Mouse (Mus musculus) lung, postnatal 14 days (tissue): ENCODE measurements at regions not wholly inside any gene's neighbourhood (a gene's known extent, or its start where the extent isn't known, plus 50 kb on each side); places are given as distances from the start of the nearest gene placed in this dataset.
"Not testable (repeated sequence)": the region's sequence is repeated elsewhere in the genome, so short reads cannot be mapped to it uniquely, and the experiment has no call there.

Source experiments
- DNase-seq: peaks from one replicate; pipeline ENCODE4 v3.0.0; 2021

DNA sequence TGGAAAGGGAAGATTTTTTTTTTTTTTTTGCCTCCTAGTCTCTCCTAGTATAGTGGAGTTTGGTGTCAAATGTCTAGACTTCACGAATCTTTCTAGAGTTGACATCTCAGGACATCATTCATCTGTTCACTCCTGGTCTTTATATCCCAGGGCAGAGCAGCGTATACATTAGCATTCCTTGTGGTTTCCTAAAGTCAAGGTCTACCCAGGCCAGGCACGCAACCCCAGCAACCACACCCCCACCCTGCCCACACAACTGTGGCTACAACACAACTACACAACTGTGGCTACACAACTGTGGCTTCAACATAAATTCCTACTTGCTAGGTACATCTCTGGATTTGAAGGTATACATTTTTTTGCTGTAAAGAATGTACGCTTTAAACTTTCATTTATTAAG is 122.2 kb downstream of the Ppp1r3a start:
- no peak for DNase-seq

DNA sequence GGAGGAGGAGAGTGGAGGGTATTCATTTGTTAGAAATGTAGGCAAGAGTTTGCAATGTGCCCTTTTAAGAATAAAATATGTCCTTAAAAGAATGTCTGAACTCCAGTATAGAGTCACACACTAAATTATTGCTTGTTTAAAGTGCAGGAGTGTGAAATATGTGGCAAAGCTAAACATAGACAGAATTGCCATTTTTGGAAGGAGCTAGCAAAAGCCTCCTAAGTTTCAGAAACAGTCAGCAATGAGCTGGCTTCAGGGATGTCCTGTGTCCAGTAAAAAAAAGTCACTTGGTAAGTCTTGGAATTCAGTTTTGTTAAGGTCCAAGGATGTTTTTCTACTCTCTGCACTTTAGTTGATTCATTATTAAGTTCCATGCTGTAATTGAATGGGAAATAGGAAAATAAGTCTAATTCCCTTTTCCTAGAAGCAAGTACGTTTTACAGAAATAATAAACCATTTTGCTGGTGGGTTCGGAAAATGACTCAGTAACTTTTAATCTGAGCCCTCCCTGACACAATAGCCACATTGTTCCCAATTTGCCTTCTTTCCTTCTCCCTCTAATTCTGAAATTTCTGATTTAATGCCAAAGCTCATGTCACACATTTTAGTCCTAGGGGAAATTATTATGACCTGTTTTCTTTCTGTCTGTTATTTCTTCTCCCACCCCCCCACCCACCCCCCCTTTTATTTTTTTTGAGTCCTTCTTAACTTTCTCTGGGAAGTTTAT is 123.2 kb downstream of the Ppp1r3a start:
- DNase-seq = no peak

DNA sequence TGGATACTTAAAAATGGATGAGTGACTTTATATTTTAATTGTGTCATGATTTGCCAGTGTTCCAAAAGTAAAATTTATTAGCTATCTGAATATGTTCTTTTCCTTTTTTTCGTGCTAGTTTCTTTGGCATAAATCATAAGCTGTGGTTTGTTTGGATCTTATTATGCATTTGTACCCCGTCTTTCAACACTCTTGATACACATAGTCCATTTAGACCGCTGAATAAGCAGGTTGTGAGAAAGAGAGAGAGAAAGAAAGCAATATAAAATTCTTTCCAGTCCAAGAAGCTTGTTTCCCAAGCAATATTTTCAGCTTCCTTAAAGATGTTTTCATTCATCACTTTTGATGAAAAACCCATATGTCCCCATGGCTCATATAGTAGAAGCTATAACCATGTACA is 138.4 kb downstream of the Ppp1r3a start:
- no peak for DNase-seq

DNA sequence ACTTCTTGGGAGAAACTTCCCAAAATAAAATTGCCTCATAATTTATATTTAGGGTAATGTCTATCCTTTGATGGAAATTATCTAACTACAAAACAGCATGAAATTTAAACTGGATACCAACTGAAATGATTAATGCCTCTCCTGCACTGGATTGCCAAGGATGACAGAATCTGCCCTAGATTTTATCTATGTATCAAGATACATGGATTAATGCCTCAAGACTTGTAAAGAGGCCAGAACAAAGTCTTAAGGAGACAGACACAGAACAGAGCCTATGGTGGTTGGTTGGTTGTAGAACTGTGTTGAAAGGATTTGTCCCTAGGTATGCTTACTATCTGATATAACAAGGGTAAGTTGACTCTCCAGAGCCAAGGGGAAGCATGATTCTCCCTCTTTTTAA is 147.0 kb downstream of the Ppp1r3a start:
- no peak for DNase-seq

DNA sequence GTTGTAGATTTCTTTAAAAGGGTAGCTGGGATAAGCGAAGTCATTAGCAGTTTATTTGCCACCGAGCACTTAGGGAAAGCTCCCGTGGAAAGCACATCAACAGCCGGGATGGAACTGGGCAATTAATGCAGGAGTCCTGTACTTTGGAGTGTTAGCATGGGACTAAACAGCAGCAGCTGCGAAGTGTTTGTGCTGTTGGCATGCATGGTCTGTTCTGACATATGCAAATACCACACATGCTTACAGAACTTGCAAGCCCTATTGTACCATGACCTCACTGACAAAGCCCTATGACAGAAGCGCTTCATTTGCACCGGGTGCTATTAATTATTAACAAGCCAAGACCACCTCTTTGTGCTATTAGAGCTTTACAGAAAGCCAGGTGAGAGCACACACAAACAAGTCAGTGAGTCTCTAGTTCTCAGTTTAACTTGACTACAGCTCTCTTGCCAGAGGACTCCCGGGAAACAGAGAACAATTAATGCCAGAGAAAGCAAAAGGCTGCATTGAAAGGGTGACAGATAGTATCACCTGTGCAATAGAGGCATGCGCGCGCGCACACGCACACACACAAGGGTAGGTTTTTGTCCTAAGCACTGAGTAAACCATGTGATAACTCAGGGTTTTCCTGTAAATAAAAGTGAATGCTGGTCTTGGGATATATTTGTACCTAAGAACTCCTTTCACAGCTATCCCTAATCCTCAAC is 154.4 kb downstream of the Ppp1r3a start:
- DNase-seq = peak; percentile 8

DNA sequence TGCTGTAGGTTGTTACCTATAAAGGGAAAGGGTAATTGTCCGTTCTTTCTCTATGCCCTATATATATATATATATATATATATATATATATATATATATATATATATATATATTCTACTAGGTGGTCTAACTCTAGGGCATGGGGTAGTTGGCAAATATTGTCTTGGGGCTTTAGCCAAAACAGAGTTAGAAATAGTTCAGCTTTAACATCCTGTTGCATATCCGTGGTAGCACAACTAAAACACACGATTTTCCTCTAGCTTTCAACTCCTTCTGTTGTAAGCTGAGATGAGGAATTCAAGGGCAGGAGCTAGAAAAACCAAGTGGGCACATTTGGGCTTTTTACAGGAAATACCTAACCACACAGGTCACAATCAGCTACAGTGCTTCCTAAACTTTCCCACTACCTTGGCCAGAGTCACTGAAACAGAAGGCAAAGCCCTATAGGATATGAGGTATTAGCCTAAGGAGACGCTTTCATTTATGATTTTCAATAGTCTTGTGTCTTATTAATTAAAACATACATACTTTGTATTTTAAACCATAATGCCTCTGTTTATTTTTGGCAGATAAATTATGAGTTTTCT is 158.1 kb downstream of the Ppp1r3a start:
- DNase-seq = no peak

DNA sequence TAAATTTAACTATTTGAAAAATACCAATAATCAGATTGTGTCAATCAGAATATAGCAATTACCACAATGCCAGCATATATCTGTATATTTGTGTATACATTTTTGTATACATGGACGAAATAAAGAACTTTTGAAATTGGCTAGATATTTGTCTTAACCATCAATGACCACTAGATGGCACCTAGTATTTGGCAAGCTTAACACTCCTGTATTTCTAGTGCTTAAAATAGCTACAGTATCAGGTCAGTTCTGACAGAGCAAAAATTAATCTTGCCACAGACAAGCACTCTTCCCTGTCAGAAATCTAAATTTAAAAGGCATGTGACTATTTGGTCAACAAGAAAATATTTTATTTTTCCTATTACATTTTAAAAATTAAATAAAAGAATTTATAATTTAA is 169.2 kb downstream of the Ppp1r3a start:
- DNase-seq = no peak

DNA sequence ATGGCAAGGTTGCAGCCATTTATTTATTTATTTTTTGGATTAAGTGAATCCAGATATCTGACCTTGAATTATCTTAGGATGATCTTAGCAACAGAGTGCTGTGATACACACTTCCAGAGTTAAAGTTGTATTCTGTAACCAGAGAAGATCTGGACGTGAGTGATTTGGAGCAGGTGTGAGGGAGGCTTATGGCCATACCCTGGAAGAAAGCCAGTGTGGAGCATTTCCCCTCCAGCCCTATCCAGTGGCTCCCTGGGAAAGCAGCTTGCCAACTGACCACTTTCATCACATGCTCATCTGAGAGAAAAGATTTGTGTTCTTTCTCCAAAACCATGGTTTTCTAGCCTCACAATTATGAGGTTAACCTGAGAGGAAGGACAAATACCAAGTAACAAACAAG is 171.2 kb downstream of the Ppp1r3a start:
- no peak for DNase-seq

DNA sequence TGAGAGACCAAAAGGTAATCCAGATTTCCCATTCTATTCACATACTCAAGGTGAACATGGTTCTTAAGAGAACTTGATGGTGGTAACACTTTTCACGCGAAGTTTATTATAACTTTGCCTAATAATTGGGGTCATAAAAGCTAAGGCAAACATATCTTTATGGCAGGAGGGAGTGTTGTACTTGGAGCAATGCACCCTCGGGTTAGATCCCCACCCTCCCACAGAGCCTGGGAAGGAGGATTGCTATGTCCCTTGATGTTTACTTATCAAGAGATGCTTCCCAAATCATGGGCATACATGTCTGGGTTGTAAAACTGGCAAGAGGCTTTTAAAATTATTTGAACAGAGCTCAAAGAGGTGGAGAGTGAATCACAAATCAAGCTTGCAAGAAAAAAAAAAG is 180.5 kb downstream of the Ppp1r3a start:
- DNase-seq = no peak

DNA sequence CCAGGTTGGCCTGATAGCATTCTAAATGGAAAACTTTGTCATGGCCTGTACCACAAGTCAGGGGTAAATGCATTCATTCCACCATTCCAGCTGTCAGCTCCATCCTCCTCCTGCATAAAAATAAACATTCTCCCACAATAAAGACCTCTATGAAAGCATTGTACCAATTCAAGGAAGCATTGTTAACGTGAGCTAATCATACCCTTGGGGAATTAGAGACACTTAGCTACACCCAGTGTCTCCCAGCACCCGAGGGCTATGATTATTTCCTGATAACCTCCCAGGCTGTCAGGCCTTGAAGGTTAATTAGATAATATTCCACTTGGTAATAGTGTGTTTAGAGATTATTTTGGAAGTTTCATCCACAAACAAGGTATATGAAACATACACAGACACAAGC is 182.1 kb downstream of the Ppp1r3a start:
- DNase-seq = no peak

DNA sequence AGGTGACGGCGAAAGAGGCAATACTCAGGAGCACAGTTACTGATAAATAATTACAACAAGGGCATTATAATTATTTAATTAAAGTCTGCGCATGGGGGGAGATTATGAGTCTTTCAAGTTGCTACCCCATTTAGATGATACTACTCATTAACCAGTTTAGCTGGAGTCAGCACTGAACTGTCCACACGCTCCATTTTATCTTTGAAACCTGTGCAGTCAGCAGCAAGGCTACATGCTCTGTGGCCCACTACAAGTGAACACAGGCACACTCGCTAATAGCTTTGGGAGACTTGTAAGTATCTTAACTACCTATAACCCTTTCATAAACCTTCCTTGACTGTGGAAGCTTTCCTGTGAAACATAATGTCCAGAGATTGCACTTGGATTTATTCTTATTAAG is 214.7 kb downstream of the Ppp1r3a start:
- no peak for DNase-seq

DNA sequence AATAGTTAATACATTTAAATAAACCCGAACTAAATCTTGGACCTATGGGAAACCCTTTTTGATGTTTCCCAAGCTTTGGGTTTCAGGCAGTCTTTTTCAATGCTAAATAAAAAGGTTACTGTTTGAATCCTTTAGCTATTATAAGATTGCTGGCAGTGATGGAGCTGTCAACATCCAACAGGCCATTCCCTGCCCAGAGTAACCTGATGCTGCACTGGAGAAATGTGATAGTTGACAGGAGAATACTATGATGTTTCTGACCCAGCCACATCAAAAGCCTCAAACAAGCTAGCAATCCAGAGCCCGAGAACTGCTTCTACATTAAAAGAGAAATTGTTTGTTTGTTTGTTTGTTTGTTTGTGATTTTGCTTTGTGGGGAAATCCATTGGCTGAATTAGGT is 226.0 kb downstream of the Ppp1r3a start:
- no peak for DNase-seq

DNA sequence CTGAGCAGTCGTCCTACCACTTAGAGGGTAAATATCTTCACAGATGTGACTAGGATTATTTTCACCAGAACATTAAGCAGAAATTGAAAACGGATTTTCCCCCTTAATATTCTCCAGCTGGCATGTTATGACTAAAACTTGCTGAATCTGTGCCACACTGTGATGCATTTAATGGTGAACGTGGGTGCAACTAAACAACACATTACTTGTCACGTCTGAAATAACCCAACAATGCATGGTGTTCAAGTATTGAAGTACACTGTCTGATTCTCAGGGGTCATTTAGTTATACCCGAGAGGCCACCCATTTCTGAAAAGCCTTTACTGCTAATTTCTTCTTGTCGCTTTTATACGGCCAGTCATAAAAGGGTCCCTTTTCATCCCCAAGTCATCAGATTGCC is 226.5 kb downstream of the Ppp1r3a start:
- no peak for DNase-seq

DNA sequence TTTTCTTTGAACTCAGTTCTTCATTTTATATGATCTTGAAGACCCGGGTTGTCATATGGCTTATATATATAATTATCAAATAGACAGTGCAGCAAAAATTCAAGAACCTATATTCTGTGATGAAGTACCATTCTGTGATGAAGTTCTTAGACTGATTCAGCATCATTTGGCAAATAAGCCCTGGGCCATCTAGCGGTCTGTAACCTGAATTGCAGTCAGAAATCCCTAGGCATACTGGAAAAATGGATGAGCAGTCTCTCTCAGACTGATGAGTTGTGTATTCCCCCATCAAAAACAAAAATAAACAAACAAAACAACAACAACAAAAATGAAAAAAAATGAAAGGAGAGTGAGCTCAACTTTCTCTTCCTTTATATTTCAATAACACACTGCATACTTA is 232.3 kb downstream of the Ppp1r3a start:
- no peak for DNase-seq

DNA sequence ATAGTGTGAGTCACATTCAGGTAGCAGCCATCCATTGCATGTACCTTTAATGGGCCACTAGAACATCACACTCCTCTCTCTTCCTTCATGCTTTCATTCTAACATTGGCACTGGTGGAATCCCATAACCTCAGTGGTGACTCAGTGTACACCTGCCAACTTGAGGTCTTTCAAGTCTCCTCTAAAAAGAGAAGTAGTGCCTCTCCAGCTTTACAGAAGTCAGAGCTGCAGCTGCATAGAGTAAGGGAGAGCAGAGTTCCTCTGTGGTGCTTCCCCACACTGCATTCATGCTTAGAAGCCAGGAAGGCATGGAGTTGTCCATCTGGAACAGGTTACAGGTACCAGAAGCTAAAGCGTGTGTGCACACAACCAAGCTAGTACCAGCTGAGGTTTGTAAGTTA is 233.8 kb downstream of the Ppp1r3a start:
- no peak for DNase-seq

DNA sequence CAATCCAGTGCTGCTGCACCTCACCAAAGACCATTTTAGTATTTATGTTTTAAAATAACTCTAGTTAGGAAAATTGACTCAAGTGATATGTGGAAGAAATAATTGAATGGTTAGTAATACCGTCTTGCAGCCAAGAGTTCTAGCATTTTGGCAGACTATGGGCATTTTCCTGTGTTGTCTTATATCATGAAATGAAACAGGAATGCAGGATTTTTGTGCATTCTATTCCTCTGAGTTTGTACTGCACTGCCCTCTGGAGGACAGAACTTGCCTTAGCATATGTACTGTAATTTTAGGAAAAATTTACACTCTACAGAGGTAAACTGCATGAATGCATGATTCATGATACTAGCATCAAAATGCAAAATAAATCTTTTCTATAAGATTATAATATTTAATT is 250.9 kb downstream of the Ppp1r3a start:
- peak; percentile 20 for DNase-seq

DNA sequence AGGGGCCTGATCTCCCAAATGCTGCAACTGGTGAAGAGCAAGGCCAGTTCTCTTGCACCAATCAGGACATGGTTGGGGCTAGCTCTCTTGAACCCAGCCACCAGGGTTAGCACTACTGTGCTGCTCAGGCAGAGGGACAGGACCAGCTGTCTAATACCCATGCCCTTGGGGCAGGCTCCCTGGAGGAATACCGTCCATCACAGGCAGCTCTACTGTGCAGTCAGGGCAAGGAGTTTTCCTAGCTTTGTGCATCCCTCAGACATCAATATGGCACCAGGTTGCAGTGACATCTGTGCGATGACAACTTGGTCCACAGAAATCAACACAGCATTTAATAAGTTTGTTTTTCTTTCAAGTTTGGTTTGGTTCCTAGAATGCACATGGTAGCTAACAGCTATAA is 254.4 kb downstream of the Ppp1r3a start:
- no peak for DNase-seq

DNA sequence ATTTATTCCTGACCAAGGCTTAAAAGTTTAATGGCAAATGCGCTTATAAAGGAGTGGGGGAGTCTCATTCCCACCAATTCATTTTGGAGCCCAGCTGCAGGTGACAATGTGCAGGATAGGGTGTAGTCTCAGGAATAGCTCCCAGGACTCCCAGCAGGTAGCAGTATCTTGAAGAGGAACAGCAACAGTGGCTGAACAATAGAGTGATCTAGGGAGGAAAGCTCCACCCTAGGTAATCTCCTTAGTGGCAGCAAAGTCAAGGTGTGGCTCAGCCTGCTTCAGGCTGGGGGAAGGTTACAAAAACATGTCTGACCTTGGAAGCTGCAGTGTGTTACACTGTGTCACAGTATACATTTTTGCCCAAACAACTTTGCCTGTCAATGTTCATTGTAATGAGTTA is 255.2 kb downstream of the Ppp1r3a start:
- not testable (repeated sequence) for DNase-seq

DNA sequence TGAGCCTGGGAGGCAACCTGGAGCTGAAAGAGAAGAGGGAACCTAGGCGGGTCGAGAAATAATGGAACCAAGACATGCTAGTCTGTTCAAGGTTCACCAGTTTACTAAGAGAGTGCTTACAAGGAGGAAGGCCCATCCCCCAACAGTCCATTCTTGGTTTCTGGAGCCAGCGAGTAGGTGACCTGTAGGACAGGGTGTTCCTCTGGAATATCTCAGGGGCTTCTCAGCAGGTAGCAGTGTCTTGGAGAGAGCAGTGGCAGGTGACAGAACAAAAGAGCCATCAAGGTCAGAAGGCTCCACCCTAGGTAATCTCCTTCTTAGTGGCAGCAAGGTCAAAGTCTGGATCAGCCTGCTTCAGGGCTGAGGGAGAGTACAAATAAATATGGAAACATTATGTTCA is 268.4 kb downstream of the Ppp1r3a start:
- not testable (repeated sequence) for DNase-seq

DNA sequence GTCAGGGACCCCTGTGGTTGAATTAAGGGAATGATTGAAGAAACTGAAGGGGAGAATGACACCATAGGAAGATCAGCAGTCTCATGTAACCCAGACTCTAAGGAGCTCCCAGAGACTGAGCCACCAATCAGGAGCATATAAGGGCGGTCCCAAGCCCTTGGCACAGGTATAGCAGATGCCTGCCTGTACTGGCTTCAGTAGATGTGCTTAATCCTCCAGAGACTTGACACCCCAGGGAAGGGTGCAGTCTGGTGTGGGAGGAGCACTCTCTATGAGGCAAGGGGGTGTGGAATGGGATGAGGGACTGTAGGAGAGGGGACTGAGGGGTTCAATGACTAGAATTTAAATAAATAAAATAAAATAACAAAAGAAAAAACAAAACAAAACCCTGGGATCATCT is 298.7 kb downstream of the Ppp1r3a start:
- DNase-seq = no peak

DNA sequence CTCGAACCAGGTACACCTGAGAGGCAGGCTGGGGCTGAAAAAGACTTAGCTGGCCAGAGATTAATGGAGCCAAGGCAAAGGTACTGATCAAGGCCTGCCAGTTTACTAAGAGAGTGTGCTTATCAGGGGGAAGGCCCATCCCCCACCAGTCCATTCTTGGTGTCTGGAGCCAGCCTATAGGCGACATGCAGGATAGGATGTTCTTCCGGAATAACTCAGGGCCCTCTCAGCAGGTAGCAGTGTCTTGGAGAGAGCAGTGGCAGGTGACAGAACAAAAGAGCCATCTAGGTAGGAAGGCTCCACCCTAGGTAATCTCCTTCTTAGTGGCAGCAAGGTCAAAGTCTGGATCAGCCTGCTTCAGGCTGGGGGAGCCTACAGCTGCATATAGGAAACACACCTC is 301.8 kb downstream of the Ppp1r3a start:
- not testable (repeated sequence) for DNase-seq

DNA sequence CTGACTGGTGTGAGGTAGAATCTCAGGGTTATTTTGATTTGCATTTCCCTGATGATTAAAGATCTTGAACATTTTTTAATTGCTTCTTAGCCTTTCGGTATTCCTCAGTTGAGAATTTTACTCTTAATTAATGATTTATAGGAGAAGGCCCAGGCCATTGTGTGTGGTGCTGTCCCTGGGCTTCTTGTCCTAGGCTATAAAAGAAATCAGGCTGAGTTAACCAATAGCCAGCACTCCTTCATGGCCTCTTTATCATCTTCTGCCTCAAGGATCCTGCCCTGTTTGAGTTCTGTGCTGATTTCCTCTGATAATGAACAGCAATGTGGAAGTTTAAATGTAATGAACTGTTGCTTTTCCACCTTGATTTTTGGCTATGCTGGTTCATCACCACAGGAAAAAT is 323.3 kb downstream of the Ppp1r3a start:
- DNase-seq = no peak

DNA sequence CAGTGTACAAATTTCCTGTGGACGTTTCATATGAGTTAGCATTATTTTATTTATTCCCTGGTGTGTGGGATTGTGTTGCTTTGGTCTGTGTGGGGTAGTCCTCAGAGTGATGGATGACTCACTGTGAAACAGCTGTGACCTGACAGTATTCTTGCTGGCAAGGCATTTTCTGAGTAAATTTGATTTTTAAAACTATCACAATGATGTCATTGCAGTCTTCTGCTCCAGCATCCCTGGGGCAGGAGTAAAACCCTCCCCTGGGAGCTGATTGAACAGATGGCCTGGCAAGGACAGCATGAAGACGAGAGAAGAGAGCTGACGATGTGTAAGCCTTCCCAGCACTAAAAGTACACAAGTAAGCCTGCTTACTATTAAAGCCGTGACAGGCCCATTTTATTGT is 345.3 kb downstream of the Ppp1r3a start:
- no peak for DNase-seq

DNA sequence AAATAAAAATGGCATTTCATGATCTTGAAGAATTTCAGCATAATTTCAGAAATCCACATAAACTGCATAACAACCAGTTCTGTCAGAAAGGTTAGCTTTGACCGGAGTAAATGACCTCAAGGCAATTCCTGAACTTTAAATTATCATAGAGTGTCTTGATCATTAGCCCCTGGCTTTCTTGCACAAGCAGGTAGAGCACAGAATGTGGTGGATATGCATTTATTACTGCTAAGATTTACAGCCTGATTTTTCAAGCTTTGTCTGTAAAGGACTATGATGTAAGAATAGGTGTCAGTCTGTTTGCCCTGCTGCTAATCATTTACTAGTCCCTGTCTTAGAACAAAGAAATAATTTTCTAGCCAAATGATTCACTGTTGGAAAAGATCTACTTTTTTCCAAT is 347.3 kb downstream of the Ppp1r3a start:
- DNase-seq = no peak

DNA sequence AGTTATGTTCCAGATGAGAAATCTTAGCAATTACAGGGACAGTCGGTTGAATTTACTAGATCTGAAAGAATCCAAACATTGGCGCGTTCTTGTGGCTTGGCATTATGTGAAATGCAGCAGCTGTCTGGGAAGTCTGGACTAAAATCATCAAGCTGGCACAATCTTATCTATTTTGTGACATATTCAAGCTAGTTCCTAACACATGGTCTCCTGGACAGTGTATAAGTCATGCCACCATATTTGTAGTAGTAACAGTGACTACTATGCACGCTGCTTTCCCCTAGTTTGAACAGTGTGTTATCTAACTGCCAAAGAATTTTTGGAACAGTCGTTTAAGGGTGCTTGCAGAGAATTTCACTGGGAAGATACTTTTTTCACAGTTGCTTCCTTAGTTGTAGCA is 396.8 kb downstream of the Ppp1r3a start:
- no peak for DNase-seq
